Mouse (Mus musculus): ENCODE data around the gene Serpinf1. TPM values are rescaled to one million over a fixed set of nuclear protein-coding genes. Genes with fewer than 3 reads are reported as not detected.
A peak's percentile ranks its signal among the peaks of the same experiment; 100 is the strongest.

Gene Serpinf1
- polyA plus RNA-seq, 1 experiment from 2014 or later, result 296 TPM

DNA sequence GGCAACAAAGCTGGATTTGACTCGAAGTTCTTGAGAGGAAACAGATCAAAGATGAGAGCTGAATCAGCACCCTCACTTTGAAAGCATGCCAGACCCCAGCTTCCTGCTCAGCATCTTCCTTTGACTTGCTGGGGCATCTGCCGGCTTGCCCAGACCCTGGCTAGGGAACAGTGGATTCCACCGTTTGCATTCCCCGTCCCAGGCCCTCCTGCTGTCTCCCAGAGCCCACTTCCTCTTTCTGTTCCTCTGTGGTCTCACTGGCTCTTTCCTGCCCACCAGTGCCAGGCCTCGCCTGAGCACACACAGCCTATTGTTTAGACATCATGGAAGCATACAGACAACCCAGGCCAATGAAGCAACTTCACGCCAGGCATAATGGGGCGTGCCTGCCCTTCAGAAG, 7.4 kb downstream of the Serpinf1 start:
- ATAC-seq (ENCODE audit: insufficient number of reproducible peaks, low FRiP score, low TSS enrichment, low read depth), result no peak
- 56% methylated on average over 7 of the region's 7 CpGs for WGBS
- peaks cover 4% of the 10 kb centered on the region; the same call in 1 of the 2 replicates for H3K4me1 ChIP-seq
- no peaks in the 10 kb centered on the region for H3K9me3 ChIP-seq
- no peak overlapping the region for H3K9ac ChIP-seq
- H3K4me2 ChIP-seq, result no peak overlapping the region
- no peak overlapping the region for H3K4me3 ChIP-seq
- H3K27ac ChIP-seq, result 0 out of 2 replicates have a peak overlapping the region, but pooled peaks have one; percentile 22
- peaks cover 41% of the 10 kb centered on the region for H3K36me3 ChIP-seq
- no peaks in the 10 kb centered on the region for H3K27me3 ChIP-seq

GRCm38 (mm10) chr11:75410591-75410990, 11.9 kb downstream of the Serpinf1 start:
- 90% methylated on average over 7 of the region's 7 CpGs for WGBS
- H3K4me2 ChIP-seq, result no peak overlapping the region
- H3K9ac ChIP-seq, result no peak overlapping the region
- H3K4me3 ChIP-seq, result no peak overlapping the region
- ATAC-seq (ENCODE audit: insufficient number of reproducible peaks, low FRiP score, low TSS enrichment, low read depth), result no peak
- no peak overlapping the region for H3K27ac ChIP-seq
- peaks cover 40% of the 10 kb centered on the region for H3K36me3 ChIP-seq
- H3K27me3 ChIP-seq, result no peaks in the 10 kb centered on the region
- H3K4me1 ChIP-seq, result peaks cover 4% of the 10 kb centered on the region; the same call in 1 of the 2 replicates
- no peaks in the 10 kb centered on the region for H3K9me3 ChIP-seq

DNA sequence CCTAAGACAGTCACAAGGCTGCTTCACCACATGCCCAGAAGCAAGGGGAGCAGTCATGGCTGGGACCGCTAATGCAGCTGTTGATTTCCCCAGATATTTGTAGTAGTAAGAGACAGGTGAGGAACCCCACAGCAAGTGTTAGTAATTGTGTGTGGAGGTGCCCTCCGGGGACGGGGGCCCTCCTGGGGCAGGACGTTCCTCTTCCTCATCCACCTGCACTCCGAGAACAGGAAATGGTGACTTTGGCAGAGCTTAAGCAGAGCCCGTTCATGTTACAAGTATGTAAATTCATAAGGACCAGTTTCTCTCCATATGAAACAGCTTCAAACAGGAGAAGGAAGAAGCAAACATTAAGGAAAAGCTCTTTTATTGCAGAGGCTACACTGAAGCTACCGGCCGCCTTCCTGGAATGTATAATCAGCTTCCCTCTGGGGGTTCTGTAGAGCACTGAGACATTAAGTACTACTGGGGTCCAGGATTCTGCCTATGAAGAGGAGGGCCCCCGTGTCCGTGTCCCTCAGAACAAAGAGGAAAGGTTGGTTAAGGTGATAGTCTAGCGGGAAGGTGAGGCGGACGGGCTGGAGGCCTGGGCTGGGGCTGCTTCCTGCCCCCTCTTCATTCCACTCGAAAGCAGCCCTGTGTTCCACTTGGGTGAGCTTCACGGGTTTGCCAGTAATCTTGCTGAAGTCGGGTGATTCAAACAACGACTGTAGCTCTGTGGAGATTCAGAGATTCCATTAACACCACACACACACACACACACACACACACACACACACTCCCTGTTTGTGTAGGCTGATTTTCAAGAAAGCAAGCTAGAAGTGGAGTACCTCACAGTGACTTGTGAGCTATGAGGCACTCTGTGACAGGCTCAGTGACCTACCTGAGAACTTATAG, 12.6 kb downstream of the Serpinf1 start:
- H3K9ac ChIP-seq, result no peak overlapping the region
- H3K36me3 ChIP-seq, result peaks cover 37% of the 10 kb centered on the region
- WGBS, result 74% methylated on average over 17 of the region's 17 CpGs
- ATAC-seq (ENCODE audit: insufficient number of reproducible peaks, low FRiP score, low TSS enrichment, low read depth), result no peak
- H3K27ac ChIP-seq, result no peak overlapping the region
- H3K9me3 ChIP-seq, result no peaks in the 10 kb centered on the region
- H3K4me2 ChIP-seq, result no peak overlapping the region
- no peak overlapping the region for H3K4me3 ChIP-seq
- H3K27me3 ChIP-seq, result no peaks in the 10 kb centered on the region
- H3K4me1 ChIP-seq, result no peaks in the 10 kb centered on the region

DNA sequence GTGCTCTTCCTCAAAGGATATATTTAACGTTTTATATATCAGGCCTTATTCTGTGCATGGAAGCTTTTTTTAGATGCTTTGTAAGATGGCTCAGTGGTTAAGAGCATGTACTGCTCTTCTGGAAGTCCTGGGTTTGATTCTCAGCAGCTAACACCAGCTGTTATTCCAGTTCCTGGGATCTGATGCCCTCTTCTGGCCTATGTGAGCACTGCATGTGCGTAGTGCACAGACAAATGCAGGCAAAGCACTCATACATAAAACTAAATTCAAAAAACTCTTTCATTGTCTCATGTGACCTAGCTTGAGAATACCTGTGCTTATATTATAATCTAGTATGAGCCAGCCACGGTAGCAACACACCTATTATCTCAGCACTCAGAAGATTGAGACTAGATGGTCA, 15.6 kb downstream of the Serpinf1 start:
- H3K27ac ChIP-seq, result no peak overlapping the region
- H3K4me2 ChIP-seq, result no peak overlapping the region
- WGBS, result 42% methylated on average over 3 of the region's 3 CpGs
- no peaks in the 10 kb centered on the region for H3K4me1 ChIP-seq
- peaks cover 18% of the 10 kb centered on the region for H3K36me3 ChIP-seq
- no peak overlapping the region for H3K4me3 ChIP-seq
- no peaks in the 10 kb centered on the region for H3K27me3 ChIP-seq
- no peak for ATAC-seq (ENCODE audit: insufficient number of reproducible peaks, low FRiP score, low TSS enrichment, low read depth)
- H3K9me3 ChIP-seq, result no peaks in the 10 kb centered on the region
- no peak overlapping the region for H3K9ac ChIP-seq

- ATAC-seq (ENCODE audit: insufficient number of reproducible peaks, low FRiP score, low TSS enrichment, low read depth), result no peak
- WGBS, result 72% methylated on average over 4 of the region's 4 CpGs
These were observed 16.4 kb downstream of the Serpinf1 start for GRCm38 (mm10) chr11:75406104-75406503.

DNA sequence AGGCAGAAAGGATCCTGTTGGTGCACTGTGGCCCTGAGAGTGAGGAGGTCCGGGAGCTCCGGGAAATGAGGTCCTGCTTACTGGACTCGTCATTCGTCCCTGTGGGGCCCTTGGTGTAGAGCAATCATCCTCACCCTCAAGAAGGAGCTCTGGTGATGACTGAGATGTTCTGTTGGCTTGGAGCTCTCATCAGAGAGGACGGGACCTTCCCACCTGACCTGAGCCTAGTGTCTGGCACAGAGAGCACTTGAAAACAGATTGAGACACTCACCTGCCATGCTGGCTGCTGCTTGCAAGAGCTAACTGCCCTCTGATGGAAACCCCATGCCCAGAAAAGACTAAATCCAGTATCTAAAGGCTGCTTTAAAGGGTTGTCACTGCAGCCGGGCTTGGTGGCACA, 17.7 kb downstream of the Serpinf1 start:
- H3K9ac ChIP-seq, result no peak overlapping the region
- peaks cover 21% of the 10 kb centered on the region for H3K36me3 ChIP-seq
- no peaks in the 10 kb centered on the region for H3K27me3 ChIP-seq
- no peak overlapping the region for H3K4me3 ChIP-seq
- H3K4me2 ChIP-seq, result no peak overlapping the region
- no peaks in the 10 kb centered on the region for H3K4me1 ChIP-seq
- no peaks in the 10 kb centered on the region for H3K9me3 ChIP-seq
- 87% methylated on average over 6 of the region's 6 CpGs for WGBS
- no peak overlapping the region for H3K27ac ChIP-seq
- no peak for ATAC-seq (ENCODE audit: insufficient number of reproducible peaks, low FRiP score, low TSS enrichment, low read depth)

More at GRCm38 (mm10) chr11:75406104-75406503, 16.4 kb downstream of the Serpinf1 start:
- H3K27ac ChIP-seq, result no peak overlapping the region
- no peak overlapping the region for H3K9ac ChIP-seq
- H3K9me3 ChIP-seq, result no peaks in the 10 kb centered on the region
- no peak overlapping the region for H3K4me3 ChIP-seq
- no peak overlapping the region for H3K4me2 ChIP-seq
- H3K27me3 ChIP-seq, result no peaks in the 10 kb centered on the region
- H3K4me1 ChIP-seq, result no peaks in the 10 kb centered on the region
- peaks cover 18% of the 10 kb centered on the region for H3K36me3 ChIP-seq

DNA sequence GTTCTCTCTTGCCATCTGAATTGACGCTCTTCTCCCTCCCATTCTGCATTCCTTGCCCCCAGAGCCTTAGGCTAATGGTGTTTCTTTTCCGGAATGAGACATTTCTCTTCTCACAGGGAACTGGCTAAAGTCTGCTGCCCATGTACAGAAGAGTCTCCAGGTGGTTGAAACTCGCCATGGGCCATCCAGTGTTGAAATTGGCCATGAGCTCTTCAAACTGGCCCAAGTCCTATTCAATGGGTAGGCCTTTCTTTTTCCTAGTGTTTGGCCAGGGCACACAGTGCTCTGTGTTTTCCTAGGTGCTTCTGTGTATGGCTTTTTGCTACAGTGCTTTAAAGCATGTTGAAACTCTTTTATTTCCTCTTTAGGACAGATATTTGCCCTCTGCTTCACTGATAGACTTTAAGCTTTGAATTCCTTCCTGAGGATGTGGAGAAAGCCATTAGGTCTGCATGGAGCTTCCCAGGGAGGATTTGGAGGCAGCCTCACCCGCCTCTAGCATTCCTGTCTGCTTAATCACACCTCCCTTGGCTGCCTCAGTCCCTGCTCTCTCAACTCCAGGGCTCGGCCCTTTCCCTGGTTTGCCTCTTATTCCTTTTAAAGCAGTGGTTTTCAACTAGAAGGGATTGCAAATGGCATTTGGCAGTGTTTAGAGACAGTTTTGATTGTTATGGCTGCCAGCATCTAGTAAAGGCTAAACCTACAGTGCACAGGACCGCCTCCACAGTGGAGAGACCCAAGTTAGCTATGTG, 19.0 kb downstream of the Serpinf1 start:
- ATAC-seq (ENCODE audit: insufficient number of reproducible peaks, low FRiP score, low TSS enrichment, low read depth), result no peak
- Histone ChIP-seq H3K9me3 (no peaks in the 10 kb centered on the region), H3K9ac (no peak overlapping the region), H3K4me2 (no peak overlapping the region), H3K27me3 (no peaks in the 10 kb centered on the region), H3K36me3 (peaks cover 21% of the 10 kb centered on the region), H3K4me1 (no peaks in the 10 kb centered on the region), H3K4me3 (no peak overlapping the region), H3K27ac (0 out of 2 replicates have a peak overlapping the region, but pooled peaks have one; percentile 11)
- 58% methylated on average over 6 of the region's 6 CpGs for WGBS

GRCm38 (mm10) chr11:75402271-75402690, 20.2 kb downstream of the Serpinf1 start:
- Histone ChIP-seq H3K4me1 (no peaks in the 10 kb centered on the region), H3K27ac (no peak overlapping the region), H3K27me3 (no peaks in the 10 kb centered on the region), H3K4me2 (no peak overlapping the region), H3K36me3 (peaks cover 21% of the 10 kb centered on the region), H3K9me3 (no peaks in the 10 kb centered on the region), H3K9ac (no peak overlapping the region), H3K4me3 (no peak overlapping the region)
- ATAC-seq (ENCODE audit: insufficient number of reproducible peaks, low FRiP score, low TSS enrichment, low read depth), result no peak
- 52% methylated on average over 5 of the region's 5 CpGs for WGBS

DNA sequence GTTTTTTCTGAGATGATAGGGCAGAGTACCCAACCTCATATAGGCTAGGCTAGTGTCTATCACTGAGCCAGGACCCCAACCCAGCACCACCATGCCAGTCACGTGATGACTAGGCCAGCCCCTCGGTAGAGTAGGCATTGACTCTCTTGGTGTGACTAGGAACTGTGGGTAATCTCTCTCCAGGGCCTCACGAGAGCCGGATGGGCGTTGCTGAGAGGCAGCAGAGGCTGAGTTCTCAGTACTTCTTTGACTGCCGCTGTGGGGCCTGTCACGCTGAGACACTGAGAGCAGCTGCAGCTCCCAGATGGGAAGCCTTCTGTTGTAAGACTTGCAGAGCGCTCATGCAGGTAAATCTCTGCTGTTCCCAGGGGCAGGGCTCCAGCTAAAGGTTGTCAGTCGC, 22.4 kb downstream of the Serpinf1 start:
- H3K9ac ChIP-seq, result no peak overlapping the region
- H3K36me3 ChIP-seq, result peaks cover 21% of the 10 kb centered on the region
- ATAC-seq (ENCODE audit: insufficient number of reproducible peaks, low FRiP score, low TSS enrichment, low read depth), result no peak
- no peaks in the 10 kb centered on the region for H3K4me1 ChIP-seq
- H3K9me3 ChIP-seq, result no peaks in the 10 kb centered on the region
- no peak overlapping the region for H3K4me3 ChIP-seq
- H3K4me2 ChIP-seq, result no peak overlapping the region
- 68% methylated on average over 9 of the region's 9 CpGs for WGBS
- H3K27me3 ChIP-seq, result no peaks in the 10 kb centered on the region
- no peak overlapping the region for H3K27ac ChIP-seq

DNA sequence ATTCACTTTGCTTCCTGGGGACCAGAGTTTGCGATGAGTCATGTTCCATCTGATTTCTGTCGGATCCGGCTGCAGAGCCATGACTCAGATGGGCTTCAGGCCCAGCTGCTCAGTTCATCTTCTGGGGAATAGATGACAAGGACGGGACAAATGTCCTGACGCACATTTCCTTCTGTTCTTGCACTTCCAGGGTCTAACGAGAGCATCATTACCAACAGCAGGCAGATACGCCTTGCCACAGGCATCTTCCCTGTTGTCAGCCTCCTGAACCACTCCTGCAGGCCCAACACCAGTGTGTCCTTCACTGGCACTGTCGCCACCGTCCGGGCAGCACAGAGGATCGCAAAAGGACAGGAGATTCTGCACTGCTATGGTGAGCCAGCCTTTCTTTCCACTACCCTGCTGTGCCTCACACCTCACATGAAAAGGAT, 23.1 kb downstream of the Serpinf1 start:
- Histone ChIP-seq H3K4me2 (no peak overlapping the region), H3K9ac (no peak overlapping the region), H3K4me1 (no peaks in the 10 kb centered on the region), H3K9me3 (no peaks in the 10 kb centered on the region), H3K27ac (no peak overlapping the region), H3K36me3 (peaks cover 21% of the 10 kb centered on the region), H3K27me3 (no peaks in the 10 kb centered on the region), H3K4me3 (no peak overlapping the region)
- WGBS, result 82% methylated on average over 11 of the region's 11 CpGs
- ATAC-seq (ENCODE audit: insufficient number of reproducible peaks, low FRiP score, low TSS enrichment, low read depth), result no peak

GRCm38 (mm10) chr11:75397452-75397851, 25.0 kb downstream of the Serpinf1 start:
- no peak for ATAC-seq (ENCODE audit: insufficient number of reproducible peaks, low FRiP score, low TSS enrichment, low read depth)
- WGBS, result 70% methylated on average over 7 of the region's 7 CpGs
- H3K4me2 ChIP-seq, result no peak overlapping the region

GRCm38 (mm10) chr11:75395611-75396010, 26.9 kb downstream of the Serpinf1 start:
- Histone ChIP-seq H3K9me3 (no peaks in the 10 kb centered on the region), H3K4me1 (no peaks in the 10 kb centered on the region), H3K4me3 (no peak overlapping the region), H3K27me3 (no peaks in the 10 kb centered on the region), H3K27ac (no peak overlapping the region), H3K9ac (no peak overlapping the region), H3K4me2 (no peak overlapping the region), H3K36me3 (peaks cover 14% of the 10 kb centered on the region; the same call in 1 of the 2 replicates)
- no peak for ATAC-seq (ENCODE audit: insufficient number of reproducible peaks, low FRiP score, low TSS enrichment, low read depth)
- WGBS, result 68% methylated on average over 1 of the region's 1 CpGs

More at GRCm38 (mm10) chr11:75397452-75397851, 25.0 kb downstream of the Serpinf1 start:
- Histone ChIP-seq H3K27me3 (no peaks in the 10 kb centered on the region), H3K9ac (no peak overlapping the region), H3K9me3 (no peaks in the 10 kb centered on the region), H3K4me1 (no peaks in the 10 kb centered on the region), H3K36me3 (peaks cover 21% of the 10 kb centered on the region), H3K4me3 (no peak overlapping the region), H3K27ac (no peak overlapping the region)

Data from limb, embryonic 15.5 days (tissue).